Mouse (Mus musculus): ENCODE measurements around the gene Hook2. TPM values are rescaled to one million over a fixed set of nuclear protein-coding genes. Genes with fewer than 3 reads are reported as not detected.

Hook2 gene
- polyA plus RNA-seq, 1 experiment from 2014 or later, result 17.7 TPM

- no peak overlapping the region for H3K4me3 ChIP-seq
- H3K36me3 ChIP-seq, result peaks cover 26% of the 10 kb centered on the region
- no peaks in the 10 kb centered on the region for H3K9me3 ChIP-seq
- no peak overlapping the region for H3K4me2 ChIP-seq (replicated peaks)
- H3K27ac ChIP-seq (replicated peaks), result no peak overlapping the region
- peaks cover 26% of the 10 kb centered on the region for H3K4me1 ChIP-seq
- H3K9ac ChIP-seq (replicated peaks), result no peak overlapping the region
- no peak for ATAC-seq (ENCODE audit: low FRiP score, low read depth)
- WGBS, result 91% methylated on average over 4 of the region's 4 CpGs
- H3K27me3 ChIP-seq, result no peaks in the 10 kb centered on the region
These were observed 26.5 kb upstream of the Hook2 start for GRCm38 (mm10) chr8:84963952-84964351.

GRCm38 (mm10) chr8:84965731-84966291 lies 24.6 kb upstream of the Hook2 start:
- H3K27ac ChIP-seq (replicated peaks), result peak overlapping the region; percentile 54; the same call in 1 of the 2 replicates
- under 1% methylated on average over 41 of the region's 41 CpGs for whole genome bisulfite sequencing

GRCm38 (mm10) chr8:84966603-84967002 lies 23.8 kb upstream of the Hook2 start:
- Histone ChIP-seq H3K4me3 (no peak overlapping the region), H3K27ac (replicated peaks) (0 out of 2 replicates have a peak overlapping the region, but pooled peaks have one; percentile 3), H3K9ac (replicated peaks) (no peak overlapping the region), H3K9me3 (no peaks in the 10 kb centered on the region), H3K4me2 (replicated peaks) (no peak overlapping the region), H3K27me3 (no peaks in the 10 kb centered on the region), H3K36me3 (peaks cover 25% of the 10 kb centered on the region), H3K4me1 (peaks cover 42% of the 10 kb centered on the region)
- 70% methylated on average over 3 of the region's 3 CpGs for WGBS
- ATAC-seq (ENCODE audit: low FRiP score, low read depth), result no peak

More at GRCm38 (mm10) chr8:84965731-84966291, 24.6 kb upstream of the Hook2 start:
- Histone ChIP-seq H3K9ac (replicated peaks) (peak overlapping the region; percentile 77), H3K9me3 (no peaks in the 10 kb centered on the region), H3K4me3 (peak overlapping the region; percentile 68), H3K36me3 (peaks cover 18% of the 10 kb centered on the region), H3K27me3 (no peaks in the 10 kb centered on the region), H3K4me2 (replicated peaks) (peak overlapping the region; percentile 94), H3K4me1 (peaks cover 35% of the 10 kb centered on the region)
- ATAC-seq (ENCODE audit: low FRiP score, low read depth), result peak; percentile 81

- Histone ChIP-seq H3K4me1 (peaks cover 45% of the 10 kb centered on the region), H3K4me2 (replicated peaks) (no peak overlapping the region), H3K27ac (replicated peaks) (no peak overlapping the region), H3K4me3 (no peak overlapping the region), H3K27me3 (no peaks in the 10 kb centered on the region), H3K36me3 (peaks cover 26% of the 10 kb centered on the region), H3K9ac (replicated peaks) (no peak overlapping the region), H3K9me3 (no peaks in the 10 kb centered on the region)
- WGBS, result 87% methylated on average over 13 of the region's 13 CpGs
- ATAC-seq (ENCODE audit: low FRiP score, low read depth), result no peak
These were observed 22.7 kb upstream of the Hook2 start for GRCm38 (mm10) chr8:84967532-84968304.

GRCm38 (mm10) chr8:84968650-84969049 lies 21.8 kb upstream of the Hook2 start:
- H3K4me2 ChIP-seq (replicated peaks), result peak overlapping the region; percentile 97
- H3K27ac ChIP-seq (replicated peaks), result peak overlapping the region; percentile 76
- H3K27me3 ChIP-seq, result no peaks in the 10 kb centered on the region
- H3K36me3 ChIP-seq, result peaks cover 31% of the 10 kb centered on the region
- peak overlapping the region; percentile 93 for H3K9ac ChIP-seq (replicated peaks)
- H3K4me1 ChIP-seq, result peaks cover 45% of the 10 kb centered on the region
- H3K4me3 ChIP-seq, result peak overlapping the region; percentile 80
- no peaks in the 10 kb centered on the region for H3K9me3 ChIP-seq
- 29% methylated on average over 2 of the region's 2 CpGs for WGBS
- ATAC-seq (ENCODE audit: low FRiP score, low read depth), result no peak

GRCm38 (mm10) chr8:84969241-84970134 lies 20.9 kb upstream of the Hook2 start, which contains the start of the genes Gm49661, Prdx2 and Rnaseh2a:
TSS of gene Gm49661 (minus strand) at chr8:84969433.
TSS of gene Prdx2 (plus strand) at chr8:84969587.
TSS of gene Rnaseh2a (minus strand) at chr8:84969767.
- H3K27me3 ChIP-seq, result no peaks in the 10 kb centered on the region
- peak within 1 kb of the TSS; percentile 93 for H3K9ac ChIP-seq (replicated peaks)
- peak within 1 kb of the TSS; percentile 80 for H3K4me3 ChIP-seq
- peaks cover 39% of the 10 kb centered on the region for H3K36me3 ChIP-seq
- peak; percentile 65 for ATAC-seq (ENCODE audit: low FRiP score, low read depth)
- peak within 1 kb of the TSS; percentile 97 for H3K4me2 ChIP-seq (replicated peaks)
- H3K4me1 ChIP-seq, result peaks cover 45% of the 10 kb centered on the region
- peak within 1 kb of the TSS; percentile 76 for H3K27ac ChIP-seq (replicated peaks)
- WGBS, result under 1% methylated on average over 56 of the region's 56 CpGs
- no peaks in the 10 kb centered on the region for H3K9me3 ChIP-seq

GRCm38 (mm10) chr8:84970135-84970790 lies 20.1 kb upstream of the Hook2 start:
- peak overlapping the region; percentile 76 for H3K27ac ChIP-seq (replicated peaks)
- peak overlapping the region; percentile 97 for H3K4me2 ChIP-seq (replicated peaks)
- H3K36me3 ChIP-seq, result peaks cover 46% of the 10 kb centered on the region
- no peaks in the 10 kb centered on the region for H3K9me3 ChIP-seq
- H3K27me3 ChIP-seq, result no peaks in the 10 kb centered on the region
- 12% methylated on average over 21 of the region's 21 CpGs for WGBS
- H3K4me3 ChIP-seq, result peak overlapping the region; percentile 80
- H3K4me1 ChIP-seq, result peaks cover 41% of the 10 kb centered on the region
- H3K9ac ChIP-seq (replicated peaks), result peak overlapping the region; percentile 93
- no peak for ATAC-seq (ENCODE audit: low FRiP score, low read depth)

- Histone ChIP-seq H3K4me2 (replicated peaks) (peak overlapping the region; percentile 97), H3K9me3 (no peaks in the 10 kb centered on the region), H3K4me1 (peaks cover 45% of the 10 kb centered on the region), H3K27me3 (no peaks in the 10 kb centered on the region), H3K36me3 (peaks cover 46% of the 10 kb centered on the region), H3K4me3 (peak overlapping the region; percentile 80), H3K9ac (replicated peaks) (peak overlapping the region; percentile 93), H3K27ac (replicated peaks) (peak overlapping the region; percentile 76)
- no peak for ATAC-seq (ENCODE audit: low FRiP score, low read depth)
- WGBS, result 66% methylated on average over 5 of the region's 5 CpGs
These were observed 19.5 kb upstream of the Hook2 start for GRCm38 (mm10) chr8:84970913-84971312.

- Histone ChIP-seq H3K4me3 (no peak overlapping the region), H3K27me3 (peaks cover 15% of the 10 kb centered on the region), H3K9me3 (no peaks in the 10 kb centered on the region), H3K9ac (replicated peaks) (no peak overlapping the region), H3K27ac (replicated peaks) (no peak overlapping the region), H3K4me1 (peaks cover 53% of the 10 kb centered on the region), H3K4me2 (replicated peaks) (no peak overlapping the region), H3K36me3 (peaks cover 46% of the 10 kb centered on the region)
- no peak for ATAC-seq (ENCODE audit: low FRiP score, low read depth)
- WGBS, result 86% methylated on average over 1 of the region's 1 CpGs
These were observed 17.3 kb upstream of the Hook2 start for GRCm38 (mm10) chr8:84973079-84973478.

- Histone ChIP-seq H3K9me3 (no peaks in the 10 kb centered on the region), H3K4me3 (no peak overlapping the region), H3K36me3 (peaks cover 46% of the 10 kb centered on the region), H3K4me2 (replicated peaks) (no peak overlapping the region), H3K27ac (replicated peaks) (peak overlapping the region; percentile 30; the same call in 1 of the 2 replicates), H3K4me1 (peaks cover 54% of the 10 kb centered on the region), H3K27me3 (peaks cover 24% of the 10 kb centered on the region), H3K9ac (replicated peaks) (no peak overlapping the region)
- 71% methylated on average over 4 of the region's 4 CpGs for WGBS
- no peak for ATAC-seq (ENCODE audit: low FRiP score, low read depth)
These were observed 16.4 kb upstream of the Hook2 start for GRCm38 (mm10) chr8:84973803-84974542.
